Mouse (Mus musculus) forebrain, embryonic 10.5 days (tissue): ENCODE measurements at regions not wholly inside any gene's neighbourhood (a gene's known extent, or its start where the extent isn't known, plus 50 kb on each side); places are given as distances from the start of the nearest gene placed in this dataset.

Source experiments
- DNase-seq: peaks from one replicate; pipeline ENCODE4 v3.0.0-alpha.2; 2017; ENCODE audit warnings: low spot score; ENCODE audit errors: extremely low spot score
- H3K27ac ChIP-seq: fragments of 300-500 bp; sonication (generic); 2 replicates; pipeline ENCODE4 v1.5.1; 2016; ENCODE audit warnings: mild to moderate bottlenecking
- H3K27me3 ChIP-seq: fragments of 300-500 bp; sonication (generic); 2 replicates; pipeline ENCODE4 v1.6.1; 2016; ENCODE audit warnings: mild to moderate bottlenecking; ENCODE audit not compliant: poor library complexity, severe bottlenecking
- H3K36me3 ChIP-seq: fragments of 300-500 bp; sonication (generic); replicated peaks from 2 replicates; pipeline ENCODE4 v1.6.1; 2016; ENCODE audit warnings: mild to moderate bottlenecking, moderate library complexity
- H3K4me1 ChIP-seq: fragments of 300-500 bp; sonication (generic); 2 replicates; pipeline ENCODE4 v1.6.1; 2016
- H3K4me3 ChIP-seq: fragments of 300-500 bp; sonication (generic); 2 replicates; pipeline ENCODE4 v1.5.1; 2016; ENCODE audit warnings: mild to moderate bottlenecking, moderate library complexity
- H3K9me3 ChIP-seq: fragments of 300-500 bp; sonication (generic); 2 replicates; pipeline ENCODE4 v1.6.1; 2016; ENCODE audit warnings: mild to moderate bottlenecking, moderate library complexity
- WGBS: fragments of 180-500 bp; shearing (Covaris S2); methylation state at CpG from one replicate; pipeline ENCODE4 v1.1.7; 2016; 5-methylcytosine and 5-hydroxymethylcytosine counted together

- Histone ChIP-seq H3K36me3 (no peaks in the 10 kb centered on the region), H3K27me3 (no peaks in the 10 kb centered on the region), H3K4me1 (no peaks in the 10 kb centered on the region; the same call in 1 of the 2 replicates), H3K9me3 (no peaks in the 10 kb centered on the region), H3K4me3 (no peak overlapping the region), H3K27ac (no peak overlapping the region)
- WGBS: 92% methylated on average over 10 of the region's 10 CpGs
- DNase-seq: no peak
Observed at GRCm38 (mm10) chr4:53270433-53270832, 110.7 kb upstream of the Abca1 start.

DNA sequence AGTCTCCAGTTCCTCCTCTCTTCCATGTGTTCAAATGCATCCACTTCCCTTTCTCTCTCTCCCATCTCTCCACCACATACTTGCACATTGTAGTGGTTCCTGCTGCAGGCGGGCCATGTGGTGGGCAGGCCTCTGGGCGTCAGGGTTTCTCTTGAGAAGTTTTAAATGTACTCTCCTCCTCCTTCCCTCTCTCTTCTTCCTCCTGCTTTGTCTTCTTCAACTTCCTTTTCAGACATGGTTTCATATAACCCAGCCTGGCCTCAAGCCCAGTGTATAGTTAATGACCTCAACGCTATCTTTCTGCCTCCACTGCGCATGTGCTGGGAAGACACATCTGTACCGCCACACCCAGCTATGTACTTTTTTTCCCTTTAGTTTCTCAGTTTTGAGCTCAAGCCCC is 110.3 kb upstream of the Abca1 start:
- Histone ChIP-seq H3K27ac (no peak overlapping the region), H3K27me3 (no peaks in the 10 kb centered on the region), H3K9me3 (no peaks in the 10 kb centered on the region), H3K4me1 (no peaks in the 10 kb centered on the region; the same call in 1 of the 2 replicates), H3K36me3 (no peaks in the 10 kb centered on the region), H3K4me3 (no peak overlapping the region)
- 95% methylated on average over 5 of the region's 5 CpGs for WGBS
- DNase-seq: no peak

GRCm38 (mm10) chr4:53269251-53269842 is 109.7 kb upstream of the Abca1 start:
- WGBS: 88% methylated on average over 5 of the region's 5 CpGs
- no peaks in the 10 kb centered on the region for H3K36me3 ChIP-seq
- no peaks in the 10 kb centered on the region; the same call in 1 of the 2 replicates for H3K4me1 ChIP-seq
- DNase-seq: no peak
- no peak overlapping the region for H3K4me3 ChIP-seq
- no peaks in the 10 kb centered on the region for H3K27me3 ChIP-seq
- no peaks in the 10 kb centered on the region for H3K9me3 ChIP-seq
- H3K27ac ChIP-seq: no peak overlapping the region

DNA sequence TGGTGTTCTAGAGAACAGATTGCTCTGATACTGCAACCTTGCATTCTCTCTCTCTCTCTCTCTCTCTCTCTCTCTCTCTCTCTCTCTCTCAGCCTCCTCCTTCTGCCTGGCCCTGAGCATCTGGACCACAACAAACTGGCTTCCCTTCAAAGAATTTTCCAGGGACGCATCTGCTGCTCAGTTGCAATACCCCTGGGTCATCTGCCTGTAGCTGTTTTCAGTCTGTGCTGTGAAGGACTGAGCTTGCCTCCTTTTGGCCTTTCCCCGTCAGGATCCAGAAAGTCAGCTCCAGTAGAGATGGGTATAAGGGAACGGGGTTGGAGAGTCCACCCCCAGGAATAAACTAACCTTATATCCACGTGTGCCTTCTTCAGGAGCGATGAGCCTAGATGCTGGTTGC is 105.2 kb upstream of the Abca1 start:
- H3K4me1 ChIP-seq: 0 out of 2 replicates have a peak, but pooled peaks cover 5% of the 10 kb centered on the region
- 92% methylated on average over 5 of the region's 5 CpGs for WGBS
- H3K36me3 ChIP-seq: no peaks in the 10 kb centered on the region
- H3K9me3 ChIP-seq: no peaks in the 10 kb centered on the region
- no peak for DNase-seq
- H3K4me3 ChIP-seq: no peak overlapping the region
- no peak overlapping the region for H3K27ac ChIP-seq
- H3K27me3 ChIP-seq: no peaks in the 10 kb centered on the region

DNA sequence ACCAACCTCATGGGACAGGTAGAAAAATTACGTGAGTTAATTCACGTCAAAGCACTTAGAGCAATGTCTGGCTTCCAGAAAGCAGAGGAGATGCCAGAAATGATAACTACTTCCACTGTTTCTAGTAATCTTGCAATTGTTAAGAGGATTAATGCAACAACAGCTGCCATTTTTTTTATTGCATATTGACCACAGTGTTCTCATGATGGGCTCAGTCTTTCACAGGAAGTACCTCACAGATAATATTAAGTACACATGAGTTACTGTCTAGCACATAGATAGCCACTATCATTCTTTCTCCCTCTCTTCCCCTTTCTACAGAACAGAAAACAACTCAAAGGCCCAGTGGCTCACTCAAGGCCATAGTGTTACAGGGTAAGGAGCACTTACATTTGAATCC is 104.8 kb upstream of the Abca1 start:
- Histone ChIP-seq H3K9me3 (no peaks in the 10 kb centered on the region), H3K4me1 (0 out of 2 replicates have a peak, but pooled peaks cover 5% of the 10 kb centered on the region), H3K27me3 (no peaks in the 10 kb centered on the region), H3K4me3 (no peak overlapping the region), H3K36me3 (no peaks in the 10 kb centered on the region), H3K27ac (no peak overlapping the region)
- DNase-seq: no peak
- 98% methylated on average over 2 of the region's 2 CpGs for WGBS

DNA sequence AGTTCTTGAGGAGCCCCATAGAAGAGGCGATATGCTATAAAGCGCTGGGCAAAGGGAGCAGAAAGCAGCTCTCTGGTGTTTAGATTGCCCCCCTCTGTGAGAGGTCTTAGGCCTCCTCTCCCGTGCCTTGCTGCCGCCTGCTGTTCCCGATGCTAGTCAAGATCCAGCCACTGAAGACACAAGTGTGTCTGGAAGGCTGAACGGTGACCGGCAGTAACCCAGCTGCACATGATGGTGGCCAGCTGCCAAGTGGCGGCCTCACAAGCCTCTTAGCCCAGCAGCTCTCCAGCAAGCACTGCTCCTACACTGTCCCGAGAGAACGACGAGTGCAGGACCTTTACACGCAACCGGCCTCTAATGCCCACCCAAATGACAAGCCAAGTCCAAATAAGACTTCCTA is 104.1 kb upstream of the Abca1 start:
- Histone ChIP-seq H3K27ac (no peak overlapping the region), H3K36me3 (no peaks in the 10 kb centered on the region), H3K27me3 (no peaks in the 10 kb centered on the region), H3K4me3 (no peak overlapping the region), H3K4me1 (0 out of 2 replicates have a peak, but pooled peaks cover 5% of the 10 kb centered on the region), H3K9me3 (no peaks in the 10 kb centered on the region)
- DNase-seq: no peak
- WGBS: 81% methylated on average over 13 of the region's 13 CpGs

- Histone ChIP-seq H3K27me3 (no peaks in the 10 kb centered on the region), H3K4me3 (no peak overlapping the region), H3K9me3 (no peaks in the 10 kb centered on the region), H3K27ac (no peak overlapping the region), H3K36me3 (no peaks in the 10 kb centered on the region), H3K4me1 (0 out of 2 replicates have a peak, but pooled peaks cover 5% of the 10 kb centered on the region)
- WGBS: 88% methylated on average over 5 of the region's 5 CpGs
- no peak for DNase-seq
Observed at GRCm38 (mm10) chr4:53262466-53262865, 102.8 kb upstream of the Abca1 start.

DNA sequence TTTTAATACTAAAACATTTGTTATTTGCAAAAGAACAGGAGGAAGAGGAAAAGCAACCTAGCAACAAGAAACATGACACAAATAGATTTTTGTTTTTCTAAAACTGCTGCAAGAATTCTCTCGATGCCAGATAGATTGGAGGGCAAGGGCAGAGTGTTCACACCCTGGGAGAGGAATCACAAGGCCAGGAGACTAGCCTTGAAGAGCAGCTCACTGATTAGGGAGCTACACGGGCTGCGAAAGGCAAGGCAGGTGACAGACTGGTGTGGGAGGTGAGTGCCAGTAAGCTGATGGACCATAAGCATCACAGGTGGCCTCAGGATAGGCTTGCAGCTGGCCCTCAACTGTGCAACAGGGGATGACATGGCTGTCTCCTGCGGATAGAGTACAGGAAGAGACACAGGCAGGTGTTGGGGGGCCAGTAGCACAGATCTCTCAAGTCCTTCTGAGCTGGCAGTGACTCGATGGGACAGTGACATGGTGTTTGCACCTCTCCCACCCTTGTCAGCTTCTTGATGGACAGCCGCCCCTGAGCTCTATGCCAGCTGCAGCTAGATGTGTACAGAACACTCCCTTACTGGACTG is 102.0 kb upstream of the Abca1 start:
- no peaks in the 10 kb centered on the region for H3K9me3 ChIP-seq
- DNase-seq: no peak
- WGBS: 86% methylated on average over 6 of the region's 6 CpGs
- 0 out of 2 replicates have a peak, but pooled peaks cover 5% of the 10 kb centered on the region for H3K4me1 ChIP-seq
- H3K27ac ChIP-seq: no peak overlapping the region
- H3K4me3 ChIP-seq: no peak overlapping the region
- no peaks in the 10 kb centered on the region for H3K27me3 ChIP-seq
- no peaks in the 10 kb centered on the region for H3K36me3 ChIP-seq

GRCm38 (mm10) chr4:53258975-53259374 is 99.3 kb upstream of the Abca1 start:
- no peaks in the 10 kb centered on the region for H3K27me3 ChIP-seq

GRCm38 (mm10) chr4:53256996-53257395 is 97.3 kb upstream of the Abca1 start:
- no peak for DNase-seq
- H3K36me3 ChIP-seq: no peaks in the 10 kb centered on the region
- no peaks in the 10 kb centered on the region for H3K27me3 ChIP-seq
- H3K9me3 ChIP-seq: no peaks in the 10 kb centered on the region
- no peak overlapping the region for H3K27ac ChIP-seq
- WGBS: 94% methylated on average over 5 of the region's 5 CpGs
- H3K4me3 ChIP-seq: no peak overlapping the region
- H3K4me1 ChIP-seq: no peaks in the 10 kb centered on the region; the same call in 1 of the 2 replicates

More at GRCm38 (mm10) chr4:53258975-53259374, 99.3 kb upstream of the Abca1 start:
- no peak overlapping the region for H3K4me3 ChIP-seq
- DNase-seq: no peak
- H3K27ac ChIP-seq: no peak overlapping the region
- 0 out of 2 replicates have a peak, but pooled peaks cover 4% of the 10 kb centered on the region for H3K4me1 ChIP-seq
- WGBS: 95% methylated on average over 6 of the region's 6 CpGs
- H3K36me3 ChIP-seq: no peaks in the 10 kb centered on the region
- no peaks in the 10 kb centered on the region for H3K9me3 ChIP-seq

GRCm38 (mm10) chr4:53254483-53254882 is 94.8 kb upstream of the Abca1 start:
- DNase-seq: no peak
- Histone ChIP-seq H3K27ac (no peak overlapping the region), H3K4me1 (no peaks in the 10 kb centered on the region; the same call in 1 of the 2 replicates), H3K36me3 (no peaks in the 10 kb centered on the region), H3K4me3 (no peak overlapping the region), H3K27me3 (no peaks in the 10 kb centered on the region), H3K9me3 (no peaks in the 10 kb centered on the region)
- 90% methylated on average over 6 of the region's 6 CpGs for WGBS

DNA sequence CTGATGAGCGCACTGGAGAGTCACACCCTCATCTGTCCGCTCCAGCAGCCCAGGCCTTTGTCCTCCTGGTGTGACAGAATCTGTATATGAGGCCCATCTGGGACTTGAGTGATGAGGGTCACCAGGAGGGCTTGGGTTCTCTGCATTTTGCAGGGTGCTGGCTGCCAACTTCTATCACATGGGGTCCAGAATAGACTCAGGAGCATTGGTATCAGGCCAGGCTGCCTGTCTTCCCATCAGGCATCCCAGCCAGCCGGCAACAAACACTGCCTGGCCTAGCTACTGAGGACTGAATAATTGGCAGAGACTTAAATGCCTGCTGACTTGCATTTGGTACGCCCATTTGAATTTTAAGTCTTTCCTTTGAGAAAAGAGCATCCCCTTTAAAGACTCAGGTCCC is 94.0 kb upstream of the Abca1 start:
- Histone ChIP-seq H3K9me3 (no peaks in the 10 kb centered on the region), H3K36me3 (no peaks in the 10 kb centered on the region), H3K27me3 (no peaks in the 10 kb centered on the region), H3K27ac (no peak overlapping the region), H3K4me3 (no peak overlapping the region), H3K4me1 (no peaks in the 10 kb centered on the region; the same call in 1 of the 2 replicates)
- DNase-seq: no peak
- 66% methylated on average over 4 of the region's 4 CpGs for WGBS

GRCm38 (mm10) chr4:53250325-53250724 is 90.6 kb upstream of the Abca1 start:
- no peak overlapping the region for H3K4me3 ChIP-seq
- no peak for DNase-seq
- H3K9me3 ChIP-seq: no peaks in the 10 kb centered on the region
- 91% methylated on average over 3 of the region's 3 CpGs for WGBS
- H3K27ac ChIP-seq: no peak overlapping the region
- H3K36me3 ChIP-seq: no peaks in the 10 kb centered on the region
- H3K27me3 ChIP-seq: no peaks in the 10 kb centered on the region
- no peaks in the 10 kb centered on the region; the same call in 1 of the 2 replicates for H3K4me1 ChIP-seq
